Mouse (Mus musculus): Measurements from ENCODE around the gene Krtap4-13.

DNA sequence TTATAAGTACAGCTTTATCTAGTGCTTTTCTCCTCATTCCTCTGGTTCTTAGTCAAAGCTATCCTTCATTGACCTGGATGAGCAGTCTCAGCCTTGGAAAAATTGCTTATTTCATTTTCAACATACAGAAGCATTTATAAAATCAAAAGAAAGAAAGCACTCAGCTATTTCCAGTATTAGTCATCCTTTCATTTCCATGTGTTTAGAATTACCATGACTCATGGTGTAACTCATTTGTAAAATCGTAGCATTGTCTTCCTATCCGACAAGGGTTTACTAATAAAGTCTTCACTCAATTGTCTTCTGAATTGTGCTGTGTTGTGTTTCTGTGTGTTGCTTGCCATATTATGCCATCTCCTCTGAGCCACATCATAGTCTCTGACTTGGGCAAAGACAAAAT lies 49.1 kb upstream of the Krtap4-13 start:
- TF ChIP-seq CTCF (IDR thresholded peaks at IDR 0.05; ENCODE audit: insufficient read depth, low read depth, low read length) (no peak), POLR2A (IDR thresholded peaks at IDR 0.05; ENCODE audit: insufficient read depth, low read depth, low read length) (no peak)
